In the genomic region with DNA sequence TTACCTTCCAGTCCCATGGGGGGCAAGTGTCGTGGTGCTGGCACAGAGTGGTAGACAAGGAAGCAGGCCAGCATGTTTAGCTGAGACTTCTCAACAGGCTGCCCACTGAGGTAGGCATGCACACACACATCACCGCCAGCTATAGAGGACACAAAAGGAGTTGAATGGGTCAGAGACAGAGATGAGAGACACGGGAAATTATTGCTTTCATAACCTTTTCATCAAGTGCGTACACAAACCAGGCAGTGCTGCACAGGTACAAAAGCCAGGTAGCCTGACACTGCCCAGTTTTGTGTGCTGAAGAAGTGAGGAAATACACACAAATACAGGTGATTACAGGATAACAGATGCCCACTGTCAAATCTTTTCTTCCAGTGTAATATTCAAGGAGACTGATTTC, we compare ENCODE assay signal across 24 mouse cellular contexts. TPM values are rescaled to one million over a fixed set of nuclear protein-coding genes. Genes with fewer than 3 reads are reported as not detected.
"Had no signal": no experiment of that assay in that cellular context is flagged by ENCODE, and none has a peak within 500 bp of the region (broad histone marks: within the 10 kb centered on the region; RNA-seq: fewer than 3 reads in every experiment).

No protein-coding gene starts in this region.

- H3K27ac ChIP-seq: neural tube, embryonic 13.5 days; neural tube, embryonic 15.5 days; stomach, embryonic 15.5 days; stomach, postnatal 0 days had no signal

- DNase-seq: retina, postnatal 1 day; right cerebral cortex, adult 18-20 months; right cerebral cortex, postnatal 14 days; right cerebral cortex, postnatal 25 days; right cerebral cortex, postnatal 4 days; spleen, adult 18-20 months; thymus, adult 18-20 months; thymus, adult 2 months; thymus, postnatal 14 days; thymus, postnatal 25 days; thymus, postnatal 36 days; thymus, postnatal 4 days had no signal

- H3K9ac ChIP-seq: neural tube, embryonic 13.5 days; neural tube, embryonic 15.5 days; stomach, embryonic 15.5 days had no signal

- H3K4me1 ChIP-seq: neural tube, embryonic 13.5 days; neural tube, embryonic 15.5 days; stomach, embryonic 15.5 days had no signal

- H3K4me3 ChIP-seq: neural tube, embryonic 13.5 days; neural tube, embryonic 15.5 days; stomach, embryonic 15.5 days had no signal

- H3K4me2 ChIP-seq: neural tube, embryonic 13.5 days; neural tube, embryonic 15.5 days; stomach, embryonic 15.5 days had no signal

- H3K9me3 ChIP-seq: neural tube, embryonic 13.5 days; neural tube, embryonic 15.5 days; stomach, embryonic 15.5 days had no signal

- H3K27me3 ChIP-seq: neural tube, embryonic 13.5 days; neural tube, embryonic 15.5 days; stomach, embryonic 15.5 days had no signal

RNA-seq across cellular contexts. Expression of a gene that starts 24.4 kb away (rescaled TPM):
- total RNA-seq: neutrophil, adult 5-6 weeks had no signal
- polyA plus RNA-seq: neural tube, embryonic 13.5 days; neural tube, embryonic 14.5 days; neural tube, embryonic 15.5 days; small intestine, adult 2 months; spleen, adult 2 months; stomach, embryonic 14.5 days; stomach, embryonic 15.5 days; stomach, embryonic 16.5 days; stomach, postnatal 0 days; thymus, adult 2 months; thymus, postnatal 0 days; urinary bladder, adult 2 months had no signal
